Mouse (Mus musculus): Measurements from ENCODE around the gene Afap1l2. TPM values are rescaled to one million over a fixed set of nuclear protein-coding genes. Genes with fewer than 3 reads are reported as not detected.

Afap1l2 gene
- total RNA-seq, 2 experiments from 2014 or later, result 12.6 to 13.7 TPM

GRCm38 (mm10) chr19:56976962-56977948 is 30.8 kb downstream of the Afap1l2 start:
- DNase-seq (ENCODE audit: extremely low spot score in 1 of 2, low spot score in 1 of 2), result peak in 1 of 2 experiments; percentile 19

GRCm38 (mm10) chr19:56976515-56976914 is 31.5 kb downstream of the Afap1l2 start:
- DNase-seq (ENCODE audit: extremely low spot score in 1 of 2, low spot score in 1 of 2), result no peak

- no peak for DNase-seq (ENCODE audit: extremely low spot score in 1 of 2, low spot score in 1 of 2)
Observed at GRCm38 (mm10) chr19:56975502-56975901, 32.5 kb downstream of the Afap1l2 start.

- DNase-seq (ENCODE audit: extremely low spot score in 1 of 2, low spot score in 1 of 2), result no peak
Observed at GRCm38 (mm10) chr19:56974159-56974558, 33.9 kb downstream of the Afap1l2 start.

- no peak for DNase-seq (ENCODE audit: extremely low spot score in 1 of 2, low spot score in 1 of 2)
Observed at GRCm38 (mm10) chr19:56972768-56973167, 35.3 kb downstream of the Afap1l2 start.

- DNase-seq (ENCODE audit: extremely low spot score in 1 of 2, low spot score in 1 of 2), result no peak
Observed at GRCm38 (mm10) chr19:56971347-56971746, 36.7 kb downstream of the Afap1l2 start.

- no peak for DNase-seq (ENCODE audit: extremely low spot score in 1 of 2, low spot score in 1 of 2)
Observed at GRCm38 (mm10) chr19:56963876-56964275, 44.2 kb downstream of the Afap1l2 start.

GRCm38 (mm10) chr19:56959601-56960000 is 48.4 kb downstream of the Afap1l2 start:
- DNase-seq (ENCODE audit: extremely low spot score in 1 of 2, low spot score in 1 of 2), result no peak

GRCm38 (mm10) chr19:56959057-56959456 is 49.0 kb downstream of the Afap1l2 start:
- DNase-seq (ENCODE audit: extremely low spot score in 1 of 2, low spot score in 1 of 2), result no peak

GRCm38 (mm10) chr19:56958582-56959021 is 49.4 kb downstream of the Afap1l2 start:
- no peak for DNase-seq (ENCODE audit: extremely low spot score in 1 of 2, low spot score in 1 of 2)

- DNase-seq (ENCODE audit: extremely low spot score in 1 of 2, low spot score in 1 of 2), result no peak
Observed at GRCm38 (mm10) chr19:56958011-56958410, 50.0 kb downstream of the Afap1l2 start.

- DNase-seq (ENCODE audit: extremely low spot score in 1 of 2, low spot score in 1 of 2), result no peak
Observed at GRCm38 (mm10) chr19:56955568-56956513, 52.2 kb downstream of the Afap1l2 start.

GRCm38 (mm10) chr19:56954857-56955256 is 53.2 kb downstream of the Afap1l2 start:
- DNase-seq (ENCODE audit: extremely low spot score in 1 of 2, low spot score in 1 of 2), result no peak

GRCm38 (mm10) chr19:56953856-56954255 is 54.2 kb downstream of the Afap1l2 start:
- no peak for DNase-seq (ENCODE audit: extremely low spot score in 1 of 2, low spot score in 1 of 2)

- DNase-seq (ENCODE audit: extremely low spot score in 1 of 2, low spot score in 1 of 2), result no peak
Observed at GRCm38 (mm10) chr19:56950818-56951217, 57.2 kb downstream of the Afap1l2 start.

GRCm38 (mm10) chr19:56949868-56950267 is 58.2 kb downstream of the Afap1l2 start:
- DNase-seq (ENCODE audit: extremely low spot score in 1 of 2, low spot score in 1 of 2), result no peak

GRCm38 (mm10) chr19:56947971-56948610 is 59.9 kb downstream of the Afap1l2 start:
- no peak for DNase-seq (ENCODE audit: extremely low spot score in 1 of 2, low spot score in 1 of 2)

GRCm38 (mm10) chr19:56946727-56947126 is 61.3 kb downstream of the Afap1l2 start:
- DNase-seq (ENCODE audit: extremely low spot score in 1 of 2, low spot score in 1 of 2), result no peak

GRCm38 (mm10) chr19:56946277-56946676 is 61.8 kb downstream of the Afap1l2 start:
- DNase-seq (ENCODE audit: extremely low spot score in 1 of 2, low spot score in 1 of 2), result no peak

- no peak for DNase-seq (ENCODE audit: extremely low spot score in 1 of 2, low spot score in 1 of 2)
Observed at GRCm38 (mm10) chr19:56945621-56946020, 62.4 kb downstream of the Afap1l2 start.
